Mouse (Mus musculus) spleen, embryonic (tissue): Measurements from ENCODE around the gene Atp8b4.

ENCODE experiments used
- CTCF ChIA-PET: fragments of 350-600 bp; sonication (Branson Sonifier 250); formaldehyde crosslinking; loops from one replicate; lab custom pipeline; 2022; lab: Charles Lee

Atp8b4 gene

GRCm38 (mm10) chr2:126361131-126361810 lies 139.2 kb downstream of the Atp8b4 start:
- CTCF ChIA-PET, result interaction anchor here (0.7 kb wide), 1 partner anchor 313 kb away, joined by 5 read pairs; no protein-coding TSS in a partner anchor

- CTCF ChIA-PET, result no interaction called here
These were observed 139.8 kb downstream of the Atp8b4 start for GRCm38 (mm10) chr2:126360688-126361087.

GRCm38 (mm10) chr2:126359965-126360364 lies 140.5 kb downstream of the Atp8b4 start:
- CTCF ChIA-PET, result no interaction called here

- CTCF ChIA-PET, result no interaction called here
These were observed 141.2 kb downstream of the Atp8b4 start for GRCm38 (mm10) chr2:126359278-126359677.

- CTCF ChIA-PET, result no interaction called here
These were observed 141.7 kb downstream of the Atp8b4 start for GRCm38 (mm10) chr2:126358741-126359140.

GRCm38 (mm10) chr2:126355259-126355658 lies 145.2 kb downstream of the Atp8b4 start:
- CTCF ChIA-PET, result no interaction called here

GRCm38 (mm10) chr2:126351811-126352210 lies 148.7 kb downstream of the Atp8b4 start:
- CTCF ChIA-PET, result no interaction called here

GRCm38 (mm10) chr2:126343026-126343593 lies 157.4 kb downstream of the Atp8b4 start:
- CTCF ChIA-PET, result no interaction called here

GRCm38 (mm10) chr2:126341521-126341920 lies 159.0 kb downstream of the Atp8b4 start:
- CTCF ChIA-PET, result no interaction called here

GRCm38 (mm10) chr2:126340201-126340600 lies 160.3 kb downstream of the Atp8b4 start:
- CTCF ChIA-PET, result no interaction called here

GRCm38 (mm10) chr2:126339516-126339915 lies 161.0 kb downstream of the Atp8b4 start:
- CTCF ChIA-PET, result no interaction called here

GRCm38 (mm10) chr2:126337143-126337542 lies 163.3 kb downstream of the Atp8b4 start:
- CTCF ChIA-PET, result no interaction called here

GRCm38 (mm10) chr2:126331794-126332193 lies 168.7 kb downstream of the Atp8b4 start:
- CTCF ChIA-PET, result no interaction called here

GRCm38 (mm10) chr2:126323206-126323605 lies 177.3 kb downstream of the Atp8b4 start:
- CTCF ChIA-PET, result no interaction called here

- CTCF ChIA-PET, result no interaction called here
These were observed 177.8 kb downstream of the Atp8b4 start for GRCm38 (mm10) chr2:126322631-126323031.

GRCm38 (mm10) chr2:126318071-126318470 lies 182.4 kb downstream of the Atp8b4 start:
- CTCF ChIA-PET, result no interaction called here

GRCm38 (mm10) chr2:126316942-126317341 lies 183.5 kb downstream of the Atp8b4 start:
- CTCF ChIA-PET, result no interaction called here

- CTCF ChIA-PET, result no interaction called here
These were observed 184.1 kb downstream of the Atp8b4 start for GRCm38 (mm10) chr2:126316346-126316745.

GRCm38 (mm10) chr2:126311056-126311455 lies 189.4 kb downstream of the Atp8b4 start:
- CTCF ChIA-PET, result no interaction called here

GRCm38 (mm10) chr2:126309994-126310393 lies 190.5 kb downstream of the Atp8b4 start:
- CTCF ChIA-PET, result no interaction called here

- CTCF ChIA-PET, result no interaction called here
These were observed 195.9 kb downstream of the Atp8b4 start for GRCm38 (mm10) chr2:126304621-126305020.

- CTCF ChIA-PET, result no interaction called here
These were observed 197.2 kb downstream of the Atp8b4 start for GRCm38 (mm10) chr2:126303226-126303625.

- CTCF ChIA-PET, result no interaction called here
These were observed 198.1 kb downstream of the Atp8b4 start for GRCm38 (mm10) chr2:126302381-126302780.
